Mouse (Mus musculus): ENCODE measurements around the gene Ptpra. TPM values are rescaled to one million over a fixed set of nuclear protein-coding genes. Genes with fewer than 3 reads are reported as not detected.

Gene Ptpra
- total and polyA plus RNA-seq, 3 experiments, result 38.5 to 73.3 (median 40.4) TPM

GRCm38 (mm10) chr2:130408194-130408593 is 41.9 kb upstream of the Ptpra start:
- H3K4me2 ChIP-seq (ENCODE audit: insufficient read depth, low read depth, poor library complexity, severe bottlenecking), result no peak overlapping the region
- no peak for DNase-seq (ENCODE audit: extremely low read depth)
- no peak overlapping the region for H3K27ac ChIP-seq (ENCODE audit: insufficient read depth, low read depth)
- peaks cover 10 to 24% of the 10 kb centered on the region in 2 experiments for H3K4me1 ChIP-seq (ENCODE audit: control insufficient read depth in 1 of 2, insufficient read depth in 2 of 2)
- TF ChIP-seq CHD2 (IDR thresholded peaks at IDR 0.05; ENCODE audit: low read length) (no peak), USF1 (IDR thresholded peaks at IDR 0.05; ENCODE audit: low read depth, low read length) (no peak), ETS1 (conservative IDR thresholded peaks at IDR 0.05; ENCODE audit: low read depth, low read length) (no peak), RAD21 (IDR thresholded peaks at IDR 0.05; ENCODE audit: low read depth, low read length) (no peak)
- dilution Hi-C loops (cut with MboI; ENCODE audit: extremely low pct_ligation_motif_present, extremely low pct_unique_long_range_greater_than_20kb, low sequenced_read_pairs), result no loop called here
- H3K27me3 ChIP-seq (replicated peaks), result no peaks in the 10 kb centered on the region
- no peaks in the 10 kb centered on the region for H3K79me2 ChIP-seq (replicated peaks; ENCODE audit: control insufficient read depth, extremely low read depth, insufficient read depth, poor library complexity, severe bottlenecking)
- no peaks in the 10 kb centered on the region for H3K36me3 ChIP-seq (replicated peaks in 1 of 2; ENCODE audit: control insufficient read depth in 1 of 2, insufficient read depth in 1 of 2, low read length in 1 of 2)
- H3K9me3 ChIP-seq (replicated peaks; ENCODE audit: low read length), result no peaks in the 10 kb centered on the region
- in situ Hi-C loops (cut with MboI; ENCODE audit: low pct_ligation_motif_present, low pct_unique_long_range_greater_than_20kb, low sequenced_read_pairs), result no loop called here
- H3K4me3 ChIP-seq (replicated peaks in 1 of 3; ENCODE audit: low read depth in 2 of 3, low read length in 2 of 3, poor library complexity in 1 of 3), result no peak overlapping the region
- no peak overlapping the region for H3K9ac ChIP-seq (ENCODE audit: insufficient read depth, low read depth)

GRCm38 (mm10) chr2:130411558-130412495 is 38.3 kb upstream of the Ptpra start:
- no peaks in the 10 kb centered on the region for H3K79me2 ChIP-seq (replicated peaks; ENCODE audit: control insufficient read depth, extremely low read depth, insufficient read depth, poor library complexity, severe bottlenecking)
- dilution Hi-C loops (cut with MboI; ENCODE audit: extremely low pct_ligation_motif_present, extremely low pct_unique_long_range_greater_than_20kb, low sequenced_read_pairs), result no loop called here
- in situ Hi-C loops (cut with MboI; ENCODE audit: low pct_ligation_motif_present, low pct_unique_long_range_greater_than_20kb, low sequenced_read_pairs), result no loop called here
- peaks cover 2% of the 10 kb centered on the region for H3K9me3 ChIP-seq (replicated peaks; ENCODE audit: low read length)
- no peak overlapping the region for H3K9ac ChIP-seq (ENCODE audit: insufficient read depth, low read depth)
- peaks cover 13 to 44% of the 10 kb centered on the region in 2 experiments for H3K4me1 ChIP-seq (ENCODE audit: control insufficient read depth in 1 of 2, insufficient read depth in 2 of 2)
- peaks cover 0 to 12% of the 10 kb centered on the region in 2 experiments for H3K36me3 ChIP-seq (replicated peaks in 1 of 2; ENCODE audit: control insufficient read depth in 1 of 2, insufficient read depth in 1 of 2, low read length in 1 of 2)
- H3K4me2 ChIP-seq (ENCODE audit: insufficient read depth, low read depth, poor library complexity, severe bottlenecking), result peak overlapping the region; percentile 44
- no peaks in the 10 kb centered on the region for H3K27me3 ChIP-seq (replicated peaks)
- TF ChIP-seq TCF12 (IDR thresholded peaks at IDR 0.05; ENCODE audit: low read depth, low read length) (peak; percentile 59; the same call in 1 of the 2 replicates), MAX (IDR thresholded peaks at IDR 0.05; ENCODE audit: low read length) (no peak), CHD1 (IDR thresholded peaks at IDR 0.05; ENCODE audit: low read depth, low read length) (no peak), SMC3 (IDR thresholded peaks at IDR 0.05; ENCODE audit: low read depth, low read length) (peak; percentile 63), NRF1 (IDR thresholded peaks at IDR 0.05; ENCODE audit: low read depth, low read length) (no peak), RAD21 (IDR thresholded peaks at IDR 0.05; ENCODE audit: low read depth, low read length) (peak; percentile 39), ELF1 (IDR thresholded peaks at IDR 0.05; ENCODE audit: low read depth, low read length) (peak; percentile 47; the same call in 1 of the 2 replicates), BHLHE40 (IDR thresholded peaks at IDR 0.05; ENCODE audit: low read depth, low read length) (no peak), CTCF (conservative IDR thresholded peaks at IDR 0.05 in 1 of 2, IDR thresholded peaks at IDR 0.05 in 1 of 2; ENCODE audit: low read depth in 2 of 2, low read length in 2 of 2) (peak; percentile 73 to 79), EP300 (IDR thresholded peaks at IDR 0.05; ENCODE audit: low read length) (peak; percentile 51; the same call in 1 of the 2 replicates), CHD2 (IDR thresholded peaks at IDR 0.05; ENCODE audit: low read length) (peak; percentile 58; the same call in 1 of the 2 replicates)
- H3K4me3 ChIP-seq (replicated peaks in 1 of 3; ENCODE audit: low read depth in 2 of 3, low read length in 2 of 3, poor library complexity in 1 of 3), result peak overlapping the region in 1 of 3 experiments; percentile 23
- H3K27ac ChIP-seq (ENCODE audit: insufficient read depth, low read depth), result no peak overlapping the region
- DNase-seq (ENCODE audit: extremely low read depth), result peak; percentile 70

All from CH12.LX (cell line).